Mouse (Mus musculus) forebrain, postnatal 0 days (tissue): ENCODE measurements at regions not wholly inside any gene's neighbourhood (a gene's known extent, or its start where the extent isn't known, plus 50 kb on each side); places are given as distances from the start of the nearest gene placed in this dataset.
A peak's percentile ranks its signal among the peaks of the same experiment; 100 is the strongest.

Source experiments
- ATAC-seq: fragments of 200-750 bp; cut with Nextera tagmentation; 2 replicates; pipeline ENCODE4 v1.8.0; 2017; ENCODE audit warnings: mild to moderate bottlenecking, moderate library complexity
- DNase-seq: peaks from one replicate; pipeline ENCODE4 v3.0.0-alpha.2; 2015
- H3K27ac ChIP-seq: fragments of 300-500 bp; sonication (generic); 2 replicates; pipeline ENCODE4 v1.5.1; 2014; ENCODE audit warnings: low read depth, mild to moderate bottlenecking, antibody characterized with exemption, low read length, moderate library complexity, mixed read lengths
- H3K27me3 ChIP-seq: fragments of 300-500 bp; sonication (generic); 2 replicates; pipeline ENCODE4 v1.6.1; 2014; ENCODE audit warnings: mild to moderate bottlenecking, low read length, mixed read lengths; ENCODE audit not compliant: insufficient read depth
- H3K36me3 ChIP-seq: fragments of 300-500 bp; sonication (generic); 2 replicates; pipeline ENCODE4 v1.6.1; 2014; ENCODE audit warnings: mild to moderate bottlenecking, moderate library complexity; ENCODE audit not compliant: insufficient read depth
- H3K4me1 ChIP-seq: fragments of 300-500 bp; sonication (generic); 2 replicates; pipeline ENCODE4 v1.6.1; 2014; ENCODE audit warnings: antibody characterized with exemption; ENCODE audit not compliant: insufficient read depth
- H3K4me2 ChIP-seq: fragments of 300-500 bp; sonication (generic); 2 replicates; pipeline ENCODE4 v1.6.1; 2014; ENCODE audit warnings: low read depth, mild to moderate bottlenecking, moderate library complexity
- H3K4me3 ChIP-seq: fragments of 300-500 bp; sonication (generic); 2 replicates; pipeline ENCODE4 v1.5.1; 2014; ENCODE audit warnings: low read depth, low read length, mixed read lengths
- H3K9ac ChIP-seq: fragments of 300-500 bp; sonication (generic); 2 replicates; pipeline ENCODE4 v1.6.1; 2014; ENCODE audit warnings: mild to moderate bottlenecking
- H3K9me3 ChIP-seq: fragments of 300-500 bp; sonication (generic); 2 replicates; pipeline ENCODE4 v1.6.1; 2016; ENCODE audit warnings: low read length
- CTCF ChIP-seq: sonication (generic); IDR thresholded peaks from 2 replicates; pipeline ENCODE4 v1.5.1; 2016; ENCODE audit warnings: antibody characterized with exemption, control low read depth, low read depth
- WGBS: fragments of 180-500 bp; shearing (Covaris S2); extraction: QIAGEN DNeasy Blood & Tissue Kit; methylation state at CpG from one replicate; pipeline ENCODE4 v1.1.7; 2014; 5-methylcytosine and 5-hydroxymethylcytosine counted together

- no peak overlapping the region for H3K4me3 ChIP-seq
- H3K27ac ChIP-seq = no peak overlapping the region
- H3K9me3 ChIP-seq = no peaks in the 10 kb centered on the region
- ATAC-seq = no peak
- no peaks in the 10 kb centered on the region for H3K27me3 ChIP-seq
- 65% methylated on average over 6 of the region's 6 CpGs for WGBS
- no peak overlapping the region for H3K4me2 ChIP-seq
- no peaks in the 10 kb centered on the region for H3K4me1 ChIP-seq
- DNase-seq = no peak
- no peak for TF ChIP-seq CTCF
- no peak overlapping the region for H3K9ac ChIP-seq
- H3K36me3 ChIP-seq = no peaks in the 10 kb centered on the region
Observed at GRCm38 (mm10) chr1:71880480-71880879, 227.5 kb upstream of the Fn1 start.

- no peaks in the 10 kb centered on the region for H3K27me3 ChIP-seq
- no peak overlapping the region for H3K4me2 ChIP-seq
- H3K36me3 ChIP-seq = no peaks in the 10 kb centered on the region
- 70% methylated on average over 9 of the region's 9 CpGs for WGBS
- no peak for TF ChIP-seq CTCF
- H3K4me1 ChIP-seq = no peaks in the 10 kb centered on the region
- DNase-seq (peak; percentile 7), ATAC-seq (peak; percentile 79)
- H3K4me3 ChIP-seq = no peak overlapping the region
- no peaks in the 10 kb centered on the region for H3K9me3 ChIP-seq
- no peak overlapping the region for H3K9ac ChIP-seq
- H3K27ac ChIP-seq = no peak overlapping the region
Observed at GRCm38 (mm10) chr1:71876712-71877401, 223.9 kb upstream of the Fn1 start.

- no peak overlapping the region for H3K27ac ChIP-seq
- DNase-seq = no peak
- H3K27me3 ChIP-seq = no peaks in the 10 kb centered on the region
- H3K9me3 ChIP-seq = no peaks in the 10 kb centered on the region
- no peak overlapping the region for H3K9ac ChIP-seq
- H3K4me1 ChIP-seq = no peaks in the 10 kb centered on the region
- H3K36me3 ChIP-seq = no peaks in the 10 kb centered on the region
- no peak overlapping the region for H3K4me3 ChIP-seq
- ATAC-seq = no peak
- WGBS = 82% methylated on average over 2 of the region's 2 CpGs
- no peak for TF ChIP-seq CTCF
- H3K4me2 ChIP-seq = no peak overlapping the region
Observed at GRCm38 (mm10) chr1:71874037-71874436, 221.0 kb upstream of the Fn1 start.

GRCm38 (mm10) chr1:71865670-71866069 is 212.7 kb upstream of the Fn1 start:
- Histone ChIP-seq H3K4me2 (no peak overlapping the region), H3K9me3 (no peaks in the 10 kb centered on the region), H3K27me3 (no peaks in the 10 kb centered on the region), H3K4me3 (no peak overlapping the region), H3K9ac (no peak overlapping the region), H3K27ac (no peak overlapping the region), H3K4me1 (no peaks in the 10 kb centered on the region), H3K36me3 (no peaks in the 10 kb centered on the region)
- no peak for DNase-seq
- TF ChIP-seq CTCF = no peak
- ATAC-seq = no peak
- WGBS = 80% methylated on average over 4 of the region's 4 CpGs

GRCm38 (mm10) chr1:71864749-71865148 is 211.7 kb upstream of the Fn1 start:
- H3K9ac ChIP-seq = no peak overlapping the region
- H3K9me3 ChIP-seq = no peaks in the 10 kb centered on the region

GRCm38 (mm10) chr1:71853212-71853611 is 200.2 kb upstream of the Fn1 start:
- H3K36me3 ChIP-seq = no peaks in the 10 kb centered on the region

More at GRCm38 (mm10) chr1:71864749-71865148, 211.7 kb upstream of the Fn1 start:
- no peak for TF ChIP-seq CTCF
- H3K4me2 ChIP-seq = no peak overlapping the region
- no peak for DNase-seq
- H3K27me3 ChIP-seq = no peaks in the 10 kb centered on the region
- 63% methylated on average over 9 of the region's 9 CpGs for WGBS
- H3K4me3 ChIP-seq = no peak overlapping the region
- no peaks in the 10 kb centered on the region for H3K4me1 ChIP-seq
- no peak for ATAC-seq
- H3K36me3 ChIP-seq = no peaks in the 10 kb centered on the region
- no peak overlapping the region for H3K27ac ChIP-seq

GRCm38 (mm10) chr1:71851268-71851667 is 198.3 kb upstream of the Fn1 start:
- no peak overlapping the region for H3K4me3 ChIP-seq
- no peaks in the 10 kb centered on the region for H3K4me1 ChIP-seq
- no peak overlapping the region for H3K4me2 ChIP-seq
- H3K27me3 ChIP-seq = no peaks in the 10 kb centered on the region
- no peak overlapping the region for H3K9ac ChIP-seq
- ATAC-seq = no peak
- H3K36me3 ChIP-seq = no peaks in the 10 kb centered on the region
- no peak for TF ChIP-seq CTCF
- 86% methylated on average over 8 of the region's 8 CpGs for WGBS
- H3K9me3 ChIP-seq = no peaks in the 10 kb centered on the region
- no peak for DNase-seq
- H3K27ac ChIP-seq = no peak overlapping the region

More at GRCm38 (mm10) chr1:71853212-71853611, 200.2 kb upstream of the Fn1 start:
- TF ChIP-seq CTCF = no peak
- H3K9me3 ChIP-seq = no peaks in the 10 kb centered on the region
- DNase-seq = no peak
- no peak overlapping the region for H3K9ac ChIP-seq
- 94% methylated on average over 2 of the region's 2 CpGs for WGBS
- H3K27ac ChIP-seq = no peak overlapping the region
- no peaks in the 10 kb centered on the region for H3K4me1 ChIP-seq
- H3K4me3 ChIP-seq = no peak overlapping the region
- H3K4me2 ChIP-seq = no peak overlapping the region
- ATAC-seq = no peak
- no peaks in the 10 kb centered on the region for H3K27me3 ChIP-seq
